Mouse (Mus musculus) spleen, adult 2 months (tissue): ENCODE measurements at regions not wholly inside any gene's neighbourhood (a gene's known extent, or its start where the extent isn't known, plus 50 kb on each side); places are given as distances from the start of the nearest gene placed in this dataset.

Experiments
- CTCF ChIP-seq: fragments of 200-500 bp; IDR thresholded peaks from 2 replicates; pipeline ENCODE4 v1.5.1; 2011; ENCODE audit warnings: mild to moderate bottlenecking, inconsistent platforms; ENCODE audit not compliant: insufficient read depth, insufficient read length, insufficient replicate concordance; ENCODE audit errors: extremely low read depth
- POLR2A ChIP-seq: fragments of 200-500 bp; IDR thresholded peaks from 2 replicates; pipeline ENCODE4 v1.6.1; 2011; ENCODE audit warnings: low read depth, low read length, inconsistent platforms

GRCm38 (mm10) chr13:19204669-19205068 lies 190.9 kb downstream of the Stard3nl start:
- TF ChIP-seq POLR2A (no peak), CTCF (no peak)
